Mouse (Mus musculus): ENCODE measurements around the gene Mcm2. TPM values are rescaled to one million over a fixed set of nuclear protein-coding genes. Genes with fewer than 3 reads are reported as not detected.

Gene Mcm2
- polyA plus RNA-seq, 1 experiment: 45.7 TPM

DNA sequence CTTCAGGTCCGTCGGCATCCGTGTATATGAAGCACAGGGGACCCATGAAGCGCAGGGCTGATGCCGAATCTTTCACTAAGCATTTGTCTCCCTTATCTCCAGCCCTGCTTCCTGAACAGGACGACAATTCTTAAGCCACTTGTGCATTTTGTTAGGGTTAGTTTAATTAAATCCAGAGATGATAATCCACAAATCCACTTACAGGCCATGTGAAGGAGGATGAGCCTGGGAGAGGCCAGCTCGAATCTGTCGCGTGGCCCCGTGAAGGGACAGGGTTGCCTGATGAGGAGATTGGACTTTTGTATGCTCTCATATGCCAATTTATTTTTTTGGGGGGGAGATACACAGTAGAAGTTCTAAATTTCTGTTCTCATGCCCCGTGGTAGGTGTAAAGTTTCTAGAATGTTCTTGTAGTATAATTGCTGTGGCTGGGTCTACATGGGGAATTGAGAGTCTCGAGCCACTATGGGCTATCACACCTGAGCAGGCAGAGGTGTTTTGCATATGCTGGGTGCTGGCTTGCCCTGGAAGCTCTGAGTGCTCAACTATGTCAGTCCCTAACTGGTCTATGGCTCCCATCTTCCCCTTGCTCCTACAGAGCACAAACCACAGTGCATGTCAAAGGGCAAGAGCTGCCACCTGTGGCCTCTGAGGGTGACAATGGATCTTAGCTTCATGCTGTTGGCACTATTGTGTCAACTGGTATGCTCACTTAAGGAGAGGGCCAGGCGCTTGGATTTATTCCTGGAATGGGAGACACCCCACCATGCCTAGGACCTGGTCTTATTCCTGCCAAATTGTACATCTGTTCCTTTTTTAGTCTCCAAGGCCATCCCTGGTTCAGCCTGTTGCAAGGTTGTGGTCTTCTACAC is 38.0 kb upstream of the Mcm2 start:
- no peak for DNase-seq (ENCODE audit: low read depth)
- no peak for TF ChIP-seq POLR2A (IDR thresholded peaks at IDR 0.05; ENCODE audit: borderline replicate concordance, extremely low read depth, insufficient read depth, insufficient read length, poor library complexity, severe bottlenecking)
- TF ChIP-seq CTCF (IDR thresholded peaks at IDR 0.05; ENCODE audit: borderline replicate concordance, extremely low read depth, insufficient read depth, insufficient read length): no peak

DNA sequence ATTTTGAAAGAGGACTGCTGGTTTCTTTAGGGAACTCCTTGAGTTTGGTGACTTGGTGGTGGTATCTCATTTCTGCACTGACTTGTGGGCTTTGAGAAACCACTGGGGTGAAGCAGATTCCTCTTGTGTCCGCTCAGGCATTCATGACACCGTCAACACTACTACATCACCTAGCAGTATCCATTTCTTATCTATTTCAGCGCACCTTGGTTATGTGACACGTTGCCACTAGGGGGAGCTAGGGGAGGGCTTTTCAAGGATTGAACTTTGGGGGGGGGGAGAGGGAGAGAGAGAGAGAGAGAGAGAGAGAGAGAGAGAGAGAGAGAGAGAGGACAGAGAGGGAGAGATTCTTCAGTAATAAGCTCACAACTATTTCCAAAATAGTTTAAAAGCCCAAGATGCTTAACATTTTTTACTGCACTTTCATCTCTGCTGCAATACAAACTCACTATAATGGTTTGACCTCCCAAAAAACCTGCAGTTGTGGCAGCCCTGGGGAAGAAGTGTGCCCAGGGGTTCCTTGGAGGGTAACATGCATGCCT is 37.2 kb upstream of the Mcm2 start:
- DNase-seq (ENCODE audit: low read depth): peak; percentile 88
- TF ChIP-seq CTCF (IDR thresholded peaks at IDR 0.05; ENCODE audit: borderline replicate concordance, extremely low read depth, insufficient read depth, insufficient read length): peak; percentile 65; the same call in 1 of the 2 replicates
- no peak for TF ChIP-seq POLR2A (IDR thresholded peaks at IDR 0.05; ENCODE audit: borderline replicate concordance, extremely low read depth, insufficient read depth, insufficient read length, poor library complexity, severe bottlenecking)

DNA sequence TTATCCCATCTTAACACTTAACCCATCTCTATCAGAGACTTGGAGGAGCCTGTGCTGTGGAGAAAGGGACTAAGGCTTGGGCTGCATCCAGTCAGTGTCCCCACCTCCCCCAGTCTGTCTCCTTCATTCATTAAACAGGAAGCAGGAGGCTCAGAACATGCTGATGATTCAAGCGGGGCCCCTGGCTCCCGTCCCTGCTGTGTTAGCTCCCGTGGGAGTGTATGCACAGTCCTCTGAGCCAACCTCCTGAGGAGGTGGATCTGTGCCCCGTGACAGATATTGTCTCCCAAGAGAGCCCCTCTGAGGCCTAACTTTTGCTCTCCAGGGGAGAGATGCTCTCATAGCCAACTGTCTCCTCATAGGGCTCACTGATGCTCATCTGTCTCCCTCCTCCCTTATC is 36.2 kb upstream of the Mcm2 start:
- TF ChIP-seq POLR2A (IDR thresholded peaks at IDR 0.05; ENCODE audit: borderline replicate concordance, extremely low read depth, insufficient read depth, insufficient read length, poor library complexity, severe bottlenecking): no peak
- no peak for TF ChIP-seq CTCF (IDR thresholded peaks at IDR 0.05; ENCODE audit: borderline replicate concordance, extremely low read depth, insufficient read depth, insufficient read length)
- no peak for DNase-seq (ENCODE audit: low read depth)

DNA sequence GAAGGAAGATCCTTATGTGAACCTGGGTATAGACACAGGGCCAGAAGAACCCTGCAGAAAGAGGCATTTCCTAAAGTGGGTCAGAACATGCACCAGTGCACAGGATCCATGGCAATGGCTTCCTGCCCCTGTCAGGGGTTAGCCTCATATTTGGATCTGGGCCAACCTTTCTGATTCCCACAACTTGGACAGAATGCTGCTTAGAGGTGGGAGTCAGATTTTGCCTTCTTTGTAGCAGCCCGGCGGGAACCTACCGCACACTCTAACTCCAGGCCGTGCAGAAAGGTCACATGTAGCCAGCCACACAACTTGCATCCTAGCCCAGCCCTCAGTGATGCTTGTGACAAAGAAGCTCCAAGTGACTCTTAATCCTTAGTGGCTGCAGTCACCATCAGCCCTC is 35.6 kb upstream of the Mcm2 start:
- DNase-seq (ENCODE audit: low read depth): no peak
- TF ChIP-seq POLR2A (IDR thresholded peaks at IDR 0.05; ENCODE audit: borderline replicate concordance, extremely low read depth, insufficient read depth, insufficient read length, poor library complexity, severe bottlenecking) (no peak), CTCF (IDR thresholded peaks at IDR 0.05; ENCODE audit: borderline replicate concordance, extremely low read depth, insufficient read depth, insufficient read length) (no peak)

DNA sequence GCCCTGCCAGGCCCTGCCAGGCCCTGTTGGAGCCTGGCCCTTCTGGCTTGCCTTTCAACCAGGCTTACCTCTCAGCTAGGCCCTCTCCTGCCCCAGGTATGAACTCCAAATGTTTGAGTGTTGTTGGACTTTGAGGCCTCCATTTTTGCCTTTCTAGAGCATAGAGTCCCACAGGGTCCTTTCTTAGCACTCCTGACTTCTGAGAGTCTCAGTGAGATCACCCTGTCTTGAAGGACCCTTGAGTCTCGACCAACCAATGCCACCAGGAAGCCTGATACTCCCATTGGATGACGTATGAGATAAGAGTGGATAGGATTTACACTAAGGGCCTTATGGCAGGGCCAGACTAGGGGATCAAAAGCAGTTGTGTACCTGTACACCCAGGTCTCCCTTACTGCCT is 32.9 kb upstream of the Mcm2 start:
- TF ChIP-seq POLR2A (IDR thresholded peaks at IDR 0.05; ENCODE audit: borderline replicate concordance, extremely low read depth, insufficient read depth, insufficient read length, poor library complexity, severe bottlenecking) (no peak), CTCF (IDR thresholded peaks at IDR 0.05; ENCODE audit: borderline replicate concordance, extremely low read depth, insufficient read depth, insufficient read length) (no peak)
- DNase-seq (ENCODE audit: low read depth): no peak

DNA sequence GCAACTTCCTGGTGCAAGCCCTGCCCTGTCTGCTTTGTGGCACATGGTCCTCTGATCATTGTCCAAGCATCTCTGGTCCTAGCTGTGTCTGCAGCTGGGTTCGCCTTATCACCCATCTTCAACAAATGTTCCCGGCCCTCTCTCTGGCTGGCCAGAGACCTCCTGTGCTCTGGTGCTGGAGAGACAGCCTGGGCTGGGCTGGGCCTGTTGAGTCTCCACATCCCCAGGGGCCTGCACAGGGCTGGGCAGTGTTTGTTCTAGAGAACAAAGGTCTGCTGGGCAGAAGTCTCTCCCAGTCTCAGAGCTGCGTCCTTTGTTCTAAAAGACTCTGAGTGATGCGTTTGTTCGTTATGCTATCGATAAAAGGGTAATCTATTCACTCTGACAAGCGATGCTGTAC is 31.5 kb upstream of the Mcm2 start:
- no peak for DNase-seq (ENCODE audit: low read depth)

DNA sequence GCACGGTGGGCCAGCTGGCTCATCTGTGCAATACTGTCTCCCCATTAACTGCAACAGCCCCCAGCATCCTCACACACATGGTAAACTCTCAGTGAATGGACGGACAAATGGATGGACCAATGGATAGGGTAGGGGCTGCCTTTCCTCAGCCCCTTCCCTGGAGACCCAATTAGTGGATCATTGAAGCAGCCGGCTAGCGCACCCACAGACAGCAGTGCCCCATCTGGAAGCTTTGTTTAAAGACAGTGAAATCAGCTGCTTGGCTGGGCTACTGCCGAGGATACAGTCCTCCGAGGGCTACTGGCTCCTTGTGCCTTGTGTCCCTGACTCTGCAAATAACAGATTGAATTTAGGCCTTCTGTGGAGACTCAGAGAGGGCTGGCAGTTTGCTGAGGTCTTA is 30.9 kb upstream of the Mcm2 start:
- DNase-seq (ENCODE audit: low read depth): peak; percentile 82

More for the DNA sequence above, 31.5 kb upstream of the Mcm2 start:
- no peak for TF ChIP-seq CTCF (IDR thresholded peaks at IDR 0.05; ENCODE audit: borderline replicate concordance, extremely low read depth, insufficient read depth, insufficient read length)
- no peak for TF ChIP-seq POLR2A (IDR thresholded peaks at IDR 0.05; ENCODE audit: borderline replicate concordance, extremely low read depth, insufficient read depth, insufficient read length, poor library complexity, severe bottlenecking)

DNA sequence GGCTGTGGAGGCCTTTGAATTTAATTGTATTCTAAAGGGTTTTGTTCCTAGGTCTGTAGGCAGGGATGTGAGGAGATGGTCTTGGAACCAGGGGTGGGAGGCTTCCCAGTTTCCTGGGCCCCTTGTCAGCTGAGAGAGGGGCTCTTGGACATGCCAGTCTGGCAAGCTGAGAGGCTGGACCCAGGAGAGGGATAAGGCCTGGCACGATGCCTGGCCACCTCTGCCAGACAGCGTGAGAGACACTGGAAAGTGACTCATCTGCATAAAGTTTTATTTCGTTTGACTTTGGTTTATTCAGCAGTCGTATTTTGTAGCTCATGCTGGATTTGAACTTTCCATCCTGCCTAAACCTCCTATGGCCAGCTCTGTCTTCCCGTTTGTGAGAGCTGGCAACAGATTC is 30.0 kb upstream of the Mcm2 start:
- no peak for TF ChIP-seq POLR2A (IDR thresholded peaks at IDR 0.05; ENCODE audit: borderline replicate concordance, extremely low read depth, insufficient read depth, insufficient read length, poor library complexity, severe bottlenecking)
- TF ChIP-seq CTCF (IDR thresholded peaks at IDR 0.05; ENCODE audit: borderline replicate concordance, extremely low read depth, insufficient read depth, insufficient read length): no peak

More for the DNA sequence above, 30.9 kb upstream of the Mcm2 start:
- TF ChIP-seq POLR2A (IDR thresholded peaks at IDR 0.05; ENCODE audit: borderline replicate concordance, extremely low read depth, insufficient read depth, insufficient read length, poor library complexity, severe bottlenecking): no peak
- TF ChIP-seq CTCF (IDR thresholded peaks at IDR 0.05; ENCODE audit: borderline replicate concordance, extremely low read depth, insufficient read depth, insufficient read length): no peak

DNA sequence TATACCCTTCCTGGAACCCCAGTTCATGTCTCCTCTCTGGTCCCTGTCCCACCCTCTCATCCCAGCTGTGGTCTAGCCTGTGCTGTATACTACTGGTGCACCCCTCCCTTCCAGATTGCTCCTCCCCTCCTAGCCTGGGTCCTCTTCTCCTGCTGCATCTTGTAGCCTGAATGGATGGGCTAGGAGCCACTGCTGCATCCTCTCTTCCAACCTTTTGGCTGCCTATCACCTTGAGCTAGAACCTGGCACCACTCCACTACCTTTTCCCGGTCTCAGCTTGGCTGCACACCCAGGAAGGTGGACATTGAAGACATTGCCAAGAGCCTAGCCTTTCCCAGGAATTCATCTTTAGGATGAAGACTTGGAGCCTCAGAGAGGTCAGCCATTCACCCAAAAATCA is 29.4 kb upstream of the Mcm2 start:
- no peak for DNase-seq (ENCODE audit: low read depth)
- no peak for TF ChIP-seq CTCF (IDR thresholded peaks at IDR 0.05; ENCODE audit: borderline replicate concordance, extremely low read depth, insufficient read depth, insufficient read length)
- no peak for TF ChIP-seq POLR2A (IDR thresholded peaks at IDR 0.05; ENCODE audit: borderline replicate concordance, extremely low read depth, insufficient read depth, insufficient read length, poor library complexity, severe bottlenecking)

More for the DNA sequence above, 30.0 kb upstream of the Mcm2 start:
- DNase-seq (ENCODE audit: low read depth): no peak

DNA sequence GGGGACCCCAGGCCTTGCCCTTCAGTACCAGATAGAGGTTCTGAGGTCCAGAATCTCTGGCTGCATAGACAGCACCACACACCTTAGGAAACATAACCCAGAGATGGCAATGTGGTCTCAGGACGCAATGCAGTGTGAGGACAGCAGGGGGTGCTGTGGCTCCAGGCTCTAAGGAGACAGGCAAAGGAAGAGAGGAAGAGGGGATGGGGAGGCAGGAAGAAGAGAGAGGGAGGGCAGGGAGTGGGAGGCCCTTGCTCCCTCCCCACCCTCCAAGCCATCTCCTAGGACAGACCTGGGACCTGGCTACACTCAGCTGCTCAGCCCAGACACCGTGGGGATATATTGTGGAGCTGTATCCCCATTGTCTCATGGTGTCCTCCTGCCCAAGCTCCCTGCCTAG is 29.0 kb upstream of the Mcm2 start:
- peak; percentile 84 for DNase-seq (ENCODE audit: low read depth)
- TF ChIP-seq POLR2A (IDR thresholded peaks at IDR 0.05; ENCODE audit: borderline replicate concordance, extremely low read depth, insufficient read depth, insufficient read length, poor library complexity, severe bottlenecking) (no peak), CTCF (IDR thresholded peaks at IDR 0.05; ENCODE audit: borderline replicate concordance, extremely low read depth, insufficient read depth, insufficient read length) (peak; percentile 97)

DNA sequence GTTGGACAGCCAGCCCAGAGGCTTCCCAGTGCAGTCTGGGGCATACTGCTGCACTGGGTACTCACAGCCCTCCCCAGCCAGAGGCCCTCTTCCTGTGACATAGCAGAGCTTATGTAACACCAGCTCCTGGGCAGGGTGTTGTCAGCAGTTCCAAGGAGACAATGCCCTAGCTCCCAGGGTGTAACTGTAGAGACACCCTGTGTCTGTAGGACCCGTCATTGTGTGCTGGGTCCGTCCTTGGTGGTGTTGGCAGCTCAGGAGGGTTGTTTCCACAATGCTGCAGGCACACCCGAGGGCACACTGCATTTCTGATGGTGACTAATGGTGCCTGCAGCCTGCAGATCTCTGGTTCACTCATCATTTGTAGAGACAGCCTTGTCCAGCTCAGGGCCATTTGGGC is 28.3 kb upstream of the Mcm2 start:
- TF ChIP-seq CTCF (IDR thresholded peaks at IDR 0.05; ENCODE audit: borderline replicate concordance, extremely low read depth, insufficient read depth, insufficient read length) (no peak), POLR2A (IDR thresholded peaks at IDR 0.05; ENCODE audit: borderline replicate concordance, extremely low read depth, insufficient read depth, insufficient read length, poor library complexity, severe bottlenecking) (no peak)
- no peak for DNase-seq (ENCODE audit: low read depth)

Data from brain, embryonic 14.5 days (tissue).